Mouse (Mus musculus) colon, adult 2 months (tissue): ENCODE measurements around the gene Cyp2w1. TPM values are rescaled to one million over a fixed set of nuclear protein-coding genes. Genes with fewer than 3 reads are reported as not detected.

Source experiments
- polyA plus RNA-seq: library from polyadenylated mRNA; depleted of rRNA; stranded (reverse); fragments of >200 nt; gene quantifications from 2 replicates; pipeline ENCODE4 v1.2.3, GENCODE M21; 2012; rRNA removed

The Cyp2w1 gene
- polyA plus RNA-seq = 15.3 and 18.1 TPM in 2 replicates

DNA sequence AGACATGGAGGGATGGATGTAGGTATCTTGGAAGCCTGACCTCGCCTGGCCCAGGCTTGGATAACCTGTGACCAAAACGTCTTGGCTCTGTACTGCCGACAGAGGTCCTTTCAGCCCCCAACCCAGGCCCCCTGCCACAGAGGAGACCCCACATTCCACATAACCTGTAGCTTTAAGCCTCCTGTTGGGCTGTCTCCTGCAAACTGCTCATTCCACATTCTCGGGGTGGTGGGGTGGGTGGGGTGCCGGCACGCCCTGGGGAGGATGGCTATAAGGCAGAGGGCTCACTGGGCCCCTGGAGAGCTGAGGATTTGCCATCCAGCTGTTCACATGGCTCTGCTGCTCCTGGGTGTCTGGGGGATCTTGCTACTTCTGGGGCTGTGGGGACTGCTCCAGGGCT is at the start of gene Cyp2w1:
Gene Cyp2w1, plus strand, starts transcription at position 301 of the 400 bp plus-strand sequence.

DNA sequence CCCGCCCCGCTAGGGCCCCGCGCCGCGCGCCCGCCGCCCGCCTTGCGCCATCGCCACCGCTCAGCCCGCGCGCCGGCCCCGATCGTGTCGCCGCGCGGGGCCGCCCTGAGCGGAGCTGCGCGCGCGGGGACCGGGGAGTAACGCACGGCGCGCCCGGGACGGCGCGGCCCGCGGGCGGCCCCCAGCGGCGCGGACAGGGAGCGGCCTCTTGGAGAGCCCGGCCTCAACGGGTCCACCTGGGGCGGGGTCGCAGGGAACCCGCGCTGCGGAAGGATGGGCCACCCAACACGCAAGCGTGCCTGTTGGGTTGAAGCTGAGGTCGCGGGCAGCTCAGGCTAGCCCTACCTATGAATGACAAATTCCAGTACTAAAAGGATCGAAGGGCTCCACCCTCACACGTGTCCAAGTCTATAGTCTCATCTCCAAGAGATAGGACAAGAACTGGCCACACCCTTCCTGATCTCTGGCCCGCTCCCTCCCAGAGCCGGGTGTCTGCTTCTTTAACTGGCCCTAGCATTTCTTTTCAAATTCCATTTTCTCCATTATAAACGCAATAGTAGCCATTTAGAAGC is 26.9 kb upstream of the Cyp2w1 start, which contains the start of gene Adap1:
Gene Adap1, minus strand, starts transcription at position 228 of the 572 bp plus-strand sequence.

DNA sequence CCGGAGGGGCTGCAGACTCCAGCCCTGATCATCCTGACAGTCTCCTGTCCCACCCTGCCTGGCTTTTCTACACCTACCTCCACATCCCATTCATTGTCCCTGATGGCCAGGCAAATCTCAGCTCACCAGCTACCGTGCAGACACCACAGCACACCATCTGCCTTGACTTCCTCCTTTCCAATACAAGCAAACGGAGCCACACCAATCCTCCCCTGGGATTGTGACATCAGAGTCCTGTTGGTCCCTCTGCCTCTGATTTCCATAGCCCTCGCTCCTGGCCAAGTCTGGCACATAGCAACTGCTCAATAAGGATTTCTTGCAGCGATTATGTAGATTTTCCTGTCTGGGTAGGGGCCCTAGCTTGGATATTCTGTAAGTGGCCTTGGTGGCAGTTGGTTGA is 1.3 kb upstream of the Cyp2w1 start, which contains the start of gene Cox19:
Gene Cox19, minus strand, starts transcription at position 285 of the 400 bp plus-strand sequence.

DNA sequence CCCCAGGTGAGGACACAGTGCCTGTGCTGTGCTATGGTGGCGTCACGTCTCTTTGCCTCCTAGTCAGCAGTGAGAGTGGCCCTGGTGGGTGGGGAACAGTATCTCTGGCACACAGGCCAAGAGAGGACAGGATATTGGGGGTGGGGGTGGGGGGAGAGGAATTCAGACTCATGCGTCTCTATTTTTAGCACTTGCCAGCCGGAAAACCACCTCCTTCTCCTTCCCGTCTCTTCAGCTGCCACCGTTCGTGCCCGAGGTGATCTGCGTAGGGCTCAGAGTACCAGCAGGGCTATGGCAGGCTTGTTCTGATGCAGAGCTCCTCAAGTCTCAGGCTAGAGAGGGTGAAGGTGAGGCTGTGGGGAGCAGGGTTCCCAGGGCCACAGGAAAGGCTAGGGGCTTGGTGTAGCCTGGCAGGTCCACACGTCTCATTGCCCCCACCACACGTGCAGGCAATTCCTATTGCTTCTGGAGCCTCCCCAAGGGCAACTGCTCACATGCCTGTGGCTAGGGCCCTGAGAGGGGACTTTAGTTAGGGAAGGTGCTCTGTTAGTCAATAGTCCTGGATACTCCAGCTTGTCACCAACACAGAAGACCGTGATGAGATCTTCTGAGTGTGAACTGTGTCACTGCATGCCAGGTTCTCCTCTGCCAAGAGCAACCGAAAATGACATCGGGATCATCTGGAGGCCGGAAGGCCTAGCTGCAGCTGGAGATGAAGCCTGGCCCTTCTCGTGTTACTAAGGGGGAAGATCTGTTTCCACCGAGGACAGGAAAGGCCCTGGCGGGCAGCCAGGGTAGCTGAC is 25.3 kb downstream of the Cyp2w1 start, which contains the start of gene Gpr146:
Gene Gpr146, plus strand, starts transcription at position 230 of the 803 bp plus-strand sequence.

DNA sequence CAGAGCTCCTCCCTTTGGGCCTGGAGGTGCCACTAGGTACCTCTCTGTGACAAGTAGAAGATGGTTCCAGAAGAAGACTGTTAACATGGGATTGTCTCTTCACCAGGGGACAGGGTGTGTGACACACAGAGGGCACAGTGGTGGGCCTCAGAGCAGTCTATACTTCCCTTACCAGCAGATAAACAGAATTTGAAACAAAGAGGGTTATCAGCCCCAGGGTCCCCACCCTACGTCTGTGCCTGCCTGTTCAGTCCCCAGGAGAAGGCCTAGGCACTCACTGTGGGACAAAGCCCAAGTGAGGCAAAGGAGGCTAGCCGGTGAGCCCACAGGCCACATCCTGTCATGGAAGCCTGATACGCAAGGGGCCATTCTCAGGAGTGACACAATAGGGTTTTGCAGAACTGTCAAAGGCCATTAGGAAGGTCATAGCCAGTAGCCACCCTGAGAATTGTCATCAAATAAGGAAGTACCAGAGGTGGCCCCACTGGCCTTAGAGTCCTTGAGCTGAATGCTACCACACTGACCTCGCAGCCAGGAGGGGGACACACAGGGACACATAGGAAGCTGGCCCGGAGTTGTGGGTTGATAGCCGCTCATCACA is 52.5 kb downstream of the Cyp2w1 start, which contains the start of gene C130050O18Rik:
Gene C130050O18Rik, plus strand, starts transcription at position 480 of the 601 bp plus-strand sequence.

Other genes starting within 250 kb of the Cyp2w1 start
- gene Prkar1b, start 202.6 kb upstream of the Cyp2w1 start, polyA plus RNA-seq = 7.9 and 9.5 TPM in 2 replicates
- 18.3 and 19.0 TPM in 2 replicates for gene Dnaaf5, start 202.4 kb upstream of the Cyp2w1 start, polyA plus RNA-seq
- gene Sun1, start 152.0 kb upstream of the Cyp2w1 start, polyA plus RNA-seq = 39.5 and 43.9 TPM in 2 replicates
- gene Get4, start 100.3 kb upstream of the Cyp2w1 start, polyA plus RNA-seq = 137 and 211 TPM in 2 replicates
- gene Adap1, start 27.0 kb upstream of the Cyp2w1 start, polyA plus RNA-seq = 48.1 and 55.7 TPM in 2 replicates
- 62.7 and 94.9 TPM in 2 replicates for gene Cox19, start 1.2 kb upstream of the Cyp2w1 start, polyA plus RNA-seq
- gene Gpr146, start 25.1 kb downstream of the Cyp2w1 start, polyA plus RNA-seq = 7.0 and 8.2 TPM in 2 replicates
- gene C130050O18Rik, start 52.7 kb downstream of the Cyp2w1 start, polyA plus RNA-seq = 1.9 and 2.3 TPM in 2 replicates
- 3.3 TPM in 2 replicates for gene Gper1, start 70.5 kb downstream of the Cyp2w1 start, polyA plus RNA-seq
- gene 3110082I17Rik, start 107.9 kb downstream of the Cyp2w1 start, polyA plus RNA-seq = 8.0 and 8.4 TPM in 2 replicates
- 15.0 and 21.1 TPM in 2 replicates for gene Zfand2a, start 131.9 kb downstream of the Cyp2w1 start, polyA plus RNA-seq
- gene Uncx, start 190.9 kb downstream of the Cyp2w1 start, polyA plus RNA-seq = not detected in 2 replicates